Mouse (Mus musculus) MEL (cell line): ENCODE results near the gene Tnnc2. TPM values are rescaled to one million over a fixed set of nuclear protein-coding genes. Genes with fewer than 3 reads are reported as not detected.

Experiments
- DNase-seq: peaks from one replicate; pipeline ENCODE4 v3.0.0; 2011; ENCODE audit warnings: low read depth, low spot score
- H3K27ac ChIP-seq: 2 replicates; pipeline ENCODE4 v1.5.1; 2012; ENCODE audit warnings: low read depth, mild to moderate bottlenecking, control low read depth, low read length, moderate library complexity; ENCODE audit not compliant: control insufficient read depth
- H3K27me3 ChIP-seq, 2 experiments: fragments of 150-350 bp in 1 of 2; sonication (generic) in 1 of 2; 2 replicates each; pipeline ENCODE4 v1.6.1; 2012; ENCODE audit warnings: low read length in 2 of 2, mild to moderate bottlenecking in 2 of 2, improper control_type of control experiment in 1 of 2, moderate library complexity in 1 of 2; ENCODE audit not compliant: insufficient read depth in 2 of 2, control insufficient read depth in 1 of 2
- H3K36me3 ChIP-seq, 2 experiments: 2 replicates each; pipeline ENCODE4 v1.6.1; 2012 to 2014; ENCODE audit warnings: low read length in 2 of 2, improper control_type of control experiment in 1 of 2, inconsistent platforms in 1 of 2, mild to moderate bottlenecking in 1 of 2; ENCODE audit not compliant: insufficient read depth in 2 of 2, control insufficient read depth in 1 of 2
- H3K4me1 ChIP-seq, 2 experiments: fragments of 150-350 bp in 1 of 2; sonication (generic) in 1 of 2; 2 replicates each; pipeline ENCODE4 v1.6.1; 2012; ENCODE audit warnings: low read length in 2 of 2, improper control_type of control experiment in 1 of 2, mild to moderate bottlenecking in 1 of 2; ENCODE audit not compliant: insufficient read depth in 2 of 2, control insufficient read depth in 1 of 2
- H3K4me3 ChIP-seq, 2 experiments: fragments of 150-350 bp in 1 of 2; sonication (generic) in 1 of 2; 2 replicates each; pipeline ENCODE4 v1.5.1; 2012; ENCODE audit warnings: low read depth in 2 of 2, low read length in 2 of 2, mild to moderate bottlenecking in 2 of 2, moderate library complexity in 2 of 2, control low read depth in 1 of 2, improper control_type of control experiment in 1 of 2; ENCODE audit not compliant: control insufficient read depth in 1 of 2, insufficient read depth in 1 of 2
- H3K79me2 ChIP-seq: 2 replicates; pipeline ENCODE4 v1.6.1; 2012; ENCODE audit warnings: mild to moderate bottlenecking, low read length, moderate library complexity; ENCODE audit not compliant: control insufficient read depth, poor library complexity, insufficient read depth
- H3K9ac ChIP-seq: 2 replicates; pipeline ENCODE4 v1.6.1; 2012; ENCODE audit warnings: low read depth, mild to moderate bottlenecking, control low read depth, low read length, moderate library complexity; ENCODE audit not compliant: control insufficient read depth, poor library complexity, severe bottlenecking
- H3K9me3 ChIP-seq: fragments of 150-350 bp; sonication (generic); replicated peaks from 2 replicates; pipeline ENCODE4 v1.6.1; 2012; ENCODE audit warnings: mild to moderate bottlenecking, low read length, improper control_type of control experiment, moderate library complexity; ENCODE audit not compliant: insufficient read depth
- CHD1 ChIP-seq: IDR thresholded peaks from 2 replicates; pipeline ENCODE4 v1.6.1; 2012; ENCODE audit warnings: low read depth, mild to moderate bottlenecking, inconsistent platforms, low read length, improper control_type of control experiment
- CTCF ChIP-seq, 3 experiments: IDR thresholded peaks in 2 of 3; conservative IDR thresholded peaks in 1 of 3; 2 replicates each; pipeline ENCODE4 v1.5.1; 2011 to 2012; ENCODE audit warnings: low read length in 3 of 3, low read depth in 2 of 3, mild to moderate bottlenecking in 2 of 3, improper control_type of control experiment in 1 of 3, inconsistent platforms in 1 of 3, mixed read lengths in 1 of 3, moderate library complexity in 1 of 3; ENCODE audit not compliant: control insufficient read depth in 1 of 3, insufficient read depth in 1 of 3, poor library complexity in 1 of 3, severe bottlenecking in 1 of 3
- E2F4 ChIP-seq: IDR thresholded peaks from 2 replicates; pipeline ENCODE4 v1.6.1; 2011; ENCODE audit warnings: low read depth, low read length, improper control_type of control experiment, borderline replicate concordance
- EP300 ChIP-seq, 2 experiments: IDR thresholded peaks; 2 replicates each; pipeline ENCODE4 v1.6.1; 2011; ENCODE audit warnings: improper control_type of control experiment in 2 of 2, low read length in 2 of 2, low read depth in 1 of 2, mild to moderate bottlenecking in 1 of 2
- ETS1 ChIP-seq: IDR thresholded peaks from 2 replicates; pipeline ENCODE4 v1.6.1; 2012; ENCODE audit warnings: low read depth, mild to moderate bottlenecking, inconsistent platforms, low read length, improper control_type of control experiment, moderate library complexity
- GABPA ChIP-seq: IDR thresholded peaks from 2 replicates; pipeline ENCODE4 v1.6.1; 2012; ENCODE audit warnings: low read depth, mild to moderate bottlenecking, inconsistent platforms, low read length, improper control_type of control experiment, moderate library complexity
- GATA1 ChIP-seq: IDR thresholded peaks from 2 replicates; pipeline ENCODE4 v1.6.1; 2011; ENCODE audit warnings: low read depth, low read length, improper control_type of control experiment
- HCFC1 ChIP-seq: IDR thresholded peaks from 2 replicates; pipeline ENCODE4 v1.6.1; 2012; ENCODE audit warnings: low read depth, mild to moderate bottlenecking, inconsistent platforms, low read length, improper control_type of control experiment, moderate library complexity
- JUND ChIP-seq: IDR thresholded peaks from 2 replicates; pipeline ENCODE4 v1.6.1; 2011; ENCODE audit warnings: low read depth, mild to moderate bottlenecking, improper control_type of control experiment, low read length
- MAFK ChIP-seq: IDR thresholded peaks from 2 replicates; pipeline ENCODE4 v1.6.1; 2011; ENCODE audit warnings: low read depth, mild to moderate bottlenecking, low read length, improper control_type of control experiment, borderline replicate concordance
- MAZ ChIP-seq: IDR thresholded peaks from 2 replicates; pipeline ENCODE4 v1.6.1; 2012; ENCODE audit warnings: low read depth, mild to moderate bottlenecking, inconsistent platforms, low read length, improper control_type of control experiment
- MEF2A ChIP-seq: IDR thresholded peaks from 2 replicates; pipeline ENCODE4 v1.6.1; 2014; ENCODE audit warnings: low read depth, mild to moderate bottlenecking, inconsistent platforms, low read length, improper control_type of control experiment; ENCODE audit not compliant: poor library complexity, insufficient replicate concordance, severe bottlenecking; ENCODE audit errors: extremely low read depth
- MXI1 ChIP-seq: IDR thresholded peaks from 2 replicates; pipeline ENCODE4 v1.6.1; 2011; ENCODE audit warnings: mild to moderate bottlenecking, low read depth, low read length, improper control_type of control experiment
- MYC ChIP-seq: IDR thresholded peaks from 2 replicates; pipeline ENCODE4 v1.6.1; 2011; ENCODE audit warnings: low read depth, mild to moderate bottlenecking, low read length, improper control_type of control experiment, moderate library complexity
- NELFE ChIP-seq: IDR thresholded peaks from 2 replicates; pipeline ENCODE4 v1.6.1; 2011; ENCODE audit warnings: low read depth, low read length, improper control_type of control experiment
- RAD21 ChIP-seq: IDR thresholded peaks from 2 replicates; pipeline ENCODE4 v1.6.1; 2011; ENCODE audit warnings: mild to moderate bottlenecking, low read depth, low read length, improper control_type of control experiment
- TBP ChIP-seq: IDR thresholded peaks from 2 replicates; pipeline ENCODE4 v1.8.0; 2011; ENCODE audit warnings: low read depth, low read length, improper control_type of control experiment
- ZC3H11A ChIP-seq: IDR thresholded peaks from 2 replicates; pipeline ENCODE4 v1.6.1; 2012; ENCODE audit warnings: low read depth, mild to moderate bottlenecking, inconsistent platforms, low read length, improper control_type of control experiment
- ZKSCAN1 ChIP-seq: IDR thresholded peaks from 2 replicates; pipeline ENCODE4 v1.6.1; 2012; ENCODE audit warnings: low read depth, mild to moderate bottlenecking, inconsistent platforms, low read length, improper control_type of control experiment, moderate library complexity
- ZNF384 ChIP-seq: IDR thresholded peaks from 2 replicates; pipeline ENCODE4 v1.6.1; 2012; ENCODE audit warnings: low read depth, mild to moderate bottlenecking, inconsistent platforms, low read length, improper control_type of control experiment
- polyA plus RNA-seq, 2 experiments: library from polyadenylated mRNA; stranded (reverse) in 1 of 2; unstranded in 1 of 2; fragments of >175 nt in 1 of 2; fragments of >200 nt in 1 of 2; gene quantifications; 2 replicates each; pipeline versions ENCODE4 v1.2.1 to v1.2.4; 2012; ENCODE audit warnings: low replicate concordance in 2 of 2, low read depth in 1 of 2; ENCODE audit not compliant: insufficient read length in 2 of 2, insufficient read depth in 1 of 2, missing spikeins in 1 of 2
- total RNA-seq: library from RNA; depleted of rRNA; stranded (reverse); fragments of 300-350 nt; gene quantifications from 2 replicates; pipeline ENCODE4 v1.2.3, GENCODE M21; 2012

The Tnnc2 gene
- total and polyA plus RNA-seq, 3 experiments, result not detected

- Histone ChIP-seq H3K79me2 (no peaks in the 10 kb centered on the region), H3K27me3 (no peaks in the 10 kb centered on the region), H3K9me3 (no peaks in the 10 kb centered on the region), H3K27ac (no peak overlapping the region), H3K4me1 (no peaks in the 10 kb centered on the region), H3K36me3 (peaks cover 4 to 8% of the 10 kb centered on the region in 2 experiments), H3K9ac (no peak overlapping the region), H3K4me3 (no peak overlapping the region)
- no peak for DNase-seq
- no peak for TF ChIP-seq MEF2A
- no peak for TF ChIP-seq RAD21
- no peak for TF ChIP-seq MXI1
- TF ChIP-seq MAZ, result no peak
- TF ChIP-seq ETS1, result no peak
- no peak for TF ChIP-seq ZC3H11A
- no peak for TF ChIP-seq CHD1
- TF ChIP-seq ZNF384, result no peak
- no peak for TF ChIP-seq MYC
- TF ChIP-seq HCFC1, result no peak
- TF ChIP-seq E2F4, result no peak
- no peak for TF ChIP-seq MAFK
- TF ChIP-seq CTCF (IDR thresholded peaks at IDR 0.05 in 2 of 3, conservative IDR thresholded peaks at IDR 0.05 in 1 of 3; ENCODE audit: control insufficient read depth in 1 of 3, insufficient read depth in 1 of 3, low read depth in 2 of 3, low read length in 3 of 3, poor library complexity in 1 of 3, severe bottlenecking in 1 of 3), result no peak
- TF ChIP-seq JUND, result no peak
Measured at GRCm38 (mm10) chr2:164762593-164762992, 17.2 kb downstream of the Tnnc2 start.

- Histone ChIP-seq H3K27ac (no peak overlapping the region), H3K4me3 (no peak overlapping the region), H3K9ac (no peak overlapping the region), H3K79me2 (no peaks in the 10 kb centered on the region), H3K4me1 (no peaks in the 10 kb centered on the region), H3K36me3 (peaks cover 4 to 8% of the 10 kb centered on the region in 2 experiments; a peak in 3 of 4 replicates), H3K9me3 (no peaks in the 10 kb centered on the region), H3K27me3 (no peaks in the 10 kb centered on the region)
- TF ChIP-seq MAZ (no peak), TBP (no peak), NELFE (no peak), MYC (no peak), EP300 (IDR thresholded peaks at IDR 0.05; ENCODE audit: low read depth in 1 of 2, low read length in 2 of 2) (no peak), GABPA (no peak), MXI1 (no peak), GATA1 (no peak), ZKSCAN1 (no peak), CTCF (IDR thresholded peaks at IDR 0.05 in 2 of 3, conservative IDR thresholded peaks at IDR 0.05 in 1 of 3; ENCODE audit: control insufficient read depth in 1 of 3, insufficient read depth in 1 of 3, low read depth in 2 of 3, low read length in 3 of 3, poor library complexity in 1 of 3, severe bottlenecking in 1 of 3) (no peak)
- DNase-seq, result no peak
Measured at GRCm38 (mm10) chr2:164761971-164762370, 17.8 kb downstream of the Tnnc2 start.
